Mouse (Mus musculus) neural tube, embryonic 11.5 days (tissue): ENCODE measurements around the gene Aplf. TPM values are rescaled to one million over a fixed set of nuclear protein-coding genes. Genes with fewer than 3 reads are reported as not detected.
A peak's percentile ranks its signal among the peaks of the same experiment; 100 is the strongest.

Source experiments
- ATAC-seq: fragments of 200-750 bp; cut with Nextera tagmentation; 2 replicates; pipeline ENCODE4 v1.8.0; 2017; ENCODE audit warnings: moderate number of reproducible peaks, mild to moderate bottlenecking, moderate TSS enrichment, moderate library complexity; ENCODE audit not compliant: insufficient read depth, low FRiP score, low TSS enrichment
- DNase-seq: peaks from one replicate; pipeline ENCODE4 v3.0.0-alpha.2; 2015; ENCODE audit warnings: low spot score
- H3K27ac ChIP-seq: fragments of 300-500 bp; sonication (generic); 2 replicates; pipeline ENCODE4 v1.5.1; 2014; ENCODE audit warnings: low read depth, mild to moderate bottlenecking, low read length
- H3K27me3 ChIP-seq: fragments of 300-500 bp; sonication (generic); 2 replicates; pipeline ENCODE4 v1.6.1; 2014; ENCODE audit warnings: mild to moderate bottlenecking, low read length, mixed read lengths; ENCODE audit not compliant: control insufficient read depth, insufficient read depth
- H3K36me3 ChIP-seq: fragments of 300-500 bp; sonication (generic); 2 replicates; pipeline ENCODE4 v1.6.1; 2014; ENCODE audit warnings: mild to moderate bottlenecking, low read length, moderate library complexity, mixed read lengths; ENCODE audit not compliant: control insufficient read depth, insufficient read depth
- H3K4me1 ChIP-seq: fragments of 300-500 bp; sonication (generic); 2 replicates; pipeline ENCODE4 v1.6.1; 2014; ENCODE audit warnings: low read length, mixed read lengths; ENCODE audit not compliant: control insufficient read depth, insufficient read depth
- H3K4me2 ChIP-seq: fragments of 300-500 bp; sonication (generic); 2 replicates; pipeline ENCODE4 v1.6.1; 2014; ENCODE audit warnings: low read depth, mild to moderate bottlenecking, moderate library complexity
- H3K4me3 ChIP-seq: fragments of 300-500 bp; sonication (generic); 2 replicates; pipeline ENCODE4 v1.5.1; 2014; ENCODE audit warnings: low read depth, low read length
- H3K9ac ChIP-seq: fragments of 300-500 bp; sonication (generic); 2 replicates; pipeline ENCODE4 v1.6.1; 2014; ENCODE audit warnings: mild to moderate bottlenecking, low read length
- H3K9me3 ChIP-seq: fragments of 300-500 bp; sonication (generic); 2 replicates; pipeline ENCODE4 v1.6.1; 2016; ENCODE audit warnings: low read length; ENCODE audit not compliant: control insufficient read depth
- WGBS: fragments of 180-500 bp; shearing (Covaris S2); extraction: QIAGEN DNeasy Blood & Tissue Kit; methylation state at CpG from one replicate; pipeline ENCODE4 v1.1.7; 2014; 5-methylcytosine and 5-hydroxymethylcytosine counted together
- polyA plus RNA-seq: library from polyadenylated mRNA; unstranded; fragments of >200 nt; fragmentation: Nextera tagmentation; extraction: Ambion mirVana; gene quantifications from 2 replicates; pipeline ENCODE4 v1.2.1, GENCODE M21; 2014

The Aplf gene
- 14.9 and 15.4 TPM in 2 replicates for polyA plus RNA-seq

- under 1% methylated on average over 33 of the region's 33 CpGs for WGBS
- peak within 1 kb of the TSS; percentile 90 for H3K4me2 ChIP-seq
Observed at GRCm38 (mm10) chr6:87671771-87672517, at the start of gene Aplf. Aplf (minus strand) TSS chr6:87672193.

GRCm38 (mm10) chr6:87714091-87714490 lies 42.1 kb upstream of the Aplf start:
- Histone ChIP-seq H3K4me2 (no peak overlapping the region), H3K36me3 (no peaks in the 10 kb centered on the region), H3K4me3 (no peak overlapping the region), H3K27me3 (no peaks in the 10 kb centered on the region), H3K27ac (no peak overlapping the region), H3K4me1 (no peaks in the 10 kb centered on the region), H3K9ac (no peak overlapping the region), H3K9me3 (no peaks in the 10 kb centered on the region)
- DNase-seq = no peak
- 87% methylated on average over 4 of the region's 4 CpGs for WGBS
- no peak for ATAC-seq

More at GRCm38 (mm10) chr6:87671771-87672517, at the start of gene Aplf:
- Histone ChIP-seq H3K4me1 (no peaks in the 10 kb centered on the region), H3K27me3 (no peaks in the 10 kb centered on the region), H3K36me3 (no peaks in the 10 kb centered on the region), H3K4me3 (peak within 1 kb of the TSS; percentile 84), H3K27ac (no peak within 1 kb of the TSS), H3K9ac (peak within 1 kb of the TSS; percentile 69), H3K9me3 (no peaks in the 10 kb centered on the region)
- DNase-seq (peak; percentile 91), ATAC-seq (peak; percentile 99)

- no peak for ATAC-seq
- Histone ChIP-seq H3K4me1 (no peaks in the 10 kb centered on the region), H3K27ac (no peak overlapping the region), H3K9ac (no peak overlapping the region), H3K36me3 (no peaks in the 10 kb centered on the region), H3K4me3 (no peak overlapping the region), H3K27me3 (no peaks in the 10 kb centered on the region), H3K9me3 (no peaks in the 10 kb centered on the region), H3K4me2 (no peak overlapping the region)
- 88% methylated on average over 4 of the region's 4 CpGs for WGBS
- no peak for DNase-seq
Observed at GRCm38 (mm10) chr6:87712311-87712710, 40.3 kb upstream of the Aplf start.

DNA sequence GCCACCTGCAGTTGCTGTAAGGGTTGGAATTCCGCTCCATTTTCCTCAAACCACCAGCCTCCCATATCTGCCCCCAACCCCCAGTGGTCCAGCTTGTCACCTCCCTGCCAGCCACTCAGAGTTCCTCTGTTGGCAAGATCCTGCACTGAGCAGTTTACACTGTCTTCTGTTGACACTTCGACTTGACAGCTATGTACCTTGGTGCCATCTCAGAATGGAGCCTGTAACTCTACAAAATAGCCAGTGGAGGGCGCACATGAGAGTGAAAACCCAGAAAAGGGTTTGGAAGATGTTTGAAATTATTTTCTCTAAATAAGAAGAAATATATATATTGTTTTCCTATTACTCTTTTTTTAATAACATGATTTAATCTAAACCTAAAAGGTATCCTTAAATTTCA lies 34.3 kb upstream of the Aplf start:
- no peaks in the 10 kb centered on the region for H3K4me1 ChIP-seq
- ATAC-seq = no peak
- H3K36me3 ChIP-seq = no peaks in the 10 kb centered on the region
- 38% methylated on average over 3 of the region's 3 CpGs for WGBS
- no peak overlapping the region for H3K4me3 ChIP-seq
- H3K9me3 ChIP-seq = no peaks in the 10 kb centered on the region
- no peak for DNase-seq
- H3K4me2 ChIP-seq = no peak overlapping the region
- no peak overlapping the region for H3K27ac ChIP-seq
- no peaks in the 10 kb centered on the region for H3K27me3 ChIP-seq
- no peak overlapping the region for H3K9ac ChIP-seq

DNA sequence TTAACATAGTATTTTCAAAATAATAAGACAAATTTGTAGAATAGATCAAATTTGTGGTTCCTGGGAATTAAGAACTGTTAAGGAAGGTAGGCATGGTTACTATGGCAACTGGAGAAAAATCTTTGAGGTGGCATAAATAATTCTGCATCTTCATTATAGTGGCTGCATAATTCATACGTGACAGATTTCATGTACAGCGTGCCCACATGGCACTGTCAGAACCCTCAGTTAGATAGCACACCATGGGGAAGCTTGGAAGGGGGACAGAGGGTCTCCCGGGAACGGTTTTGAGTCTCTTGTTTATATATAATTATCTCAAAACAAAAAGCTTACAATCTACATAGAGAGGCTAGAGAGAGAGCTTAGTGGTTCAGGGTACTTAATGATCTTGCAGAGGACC lies 24.6 kb upstream of the Aplf start:
- WGBS = 93% methylated on average over 4 of the region's 4 CpGs
- Histone ChIP-seq H3K27me3 (no peaks in the 10 kb centered on the region), H3K9me3 (no peaks in the 10 kb centered on the region), H3K36me3 (no peaks in the 10 kb centered on the region), H3K4me1 (no peaks in the 10 kb centered on the region), H3K27ac (no peak overlapping the region), H3K4me3 (no peak overlapping the region), H3K4me2 (no peak overlapping the region), H3K9ac (no peak overlapping the region)
- no peak for ATAC-seq
- no peak for DNase-seq

DNA sequence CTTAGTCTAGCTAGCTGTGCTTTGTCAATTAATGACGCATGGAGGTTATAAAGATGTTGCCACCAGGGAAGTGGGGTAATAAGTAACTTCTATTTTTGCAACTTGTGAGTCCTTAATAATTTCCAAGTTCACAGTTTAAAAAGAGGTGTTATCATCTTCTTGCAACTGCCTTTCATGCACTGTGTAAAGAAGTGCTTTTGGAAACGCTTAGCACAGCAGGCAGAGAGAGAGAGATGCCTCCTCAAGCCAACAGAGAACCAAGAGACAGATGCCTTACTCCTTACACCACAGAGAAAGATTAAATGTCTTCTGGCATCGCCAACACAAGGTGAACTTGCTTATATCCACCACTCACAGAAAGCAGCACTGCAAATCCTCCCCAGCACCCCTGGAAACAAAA lies 24.0 kb upstream of the Aplf start:
- Histone ChIP-seq H3K9ac (no peak overlapping the region), H3K36me3 (no peaks in the 10 kb centered on the region), H3K9me3 (no peaks in the 10 kb centered on the region), H3K27me3 (no peaks in the 10 kb centered on the region), H3K4me2 (no peak overlapping the region), H3K4me1 (no peaks in the 10 kb centered on the region), H3K4me3 (no peak overlapping the region), H3K27ac (no peak overlapping the region)
- no peak for ATAC-seq
- DNase-seq = no peak
- WGBS = 75% methylated on average over 3 of the region's 3 CpGs

DNA sequence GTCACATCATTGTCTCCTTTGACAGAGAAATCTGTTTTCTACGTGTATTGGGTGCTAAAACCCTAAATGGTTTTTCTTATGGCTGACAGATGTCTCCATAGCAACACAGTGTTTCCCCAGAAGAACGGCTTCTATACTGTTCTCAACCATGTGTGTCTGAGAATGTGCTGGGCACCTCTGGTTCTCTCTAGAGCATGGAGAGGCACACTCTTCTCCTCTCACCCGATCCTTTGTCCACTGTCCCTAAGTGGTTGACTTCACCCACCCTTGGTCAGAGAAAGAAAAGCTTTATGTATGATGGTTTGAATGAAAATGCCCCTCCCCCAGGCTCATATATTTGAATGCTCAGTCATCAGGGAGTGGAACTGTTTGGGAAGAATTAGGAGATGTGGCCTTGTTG lies 8.4 kb upstream of the Aplf start:
- ATAC-seq = no peak; the same call in 1 of the 2 replicates
- Histone ChIP-seq H3K27me3 (no peaks in the 10 kb centered on the region), H3K4me3 (no peak overlapping the region), H3K36me3 (no peaks in the 10 kb centered on the region), H3K4me1 (no peaks in the 10 kb centered on the region), H3K27ac (0 out of 2 replicates have a peak overlapping the region, but pooled peaks have one; percentile 0), H3K9ac (no peak overlapping the region; the same call in 1 of the 2 replicates), H3K9me3 (no peaks in the 10 kb centered on the region), H3K4me2 (no peak overlapping the region)
- 39% methylated on average over 3 of the region's 3 CpGs for WGBS
- DNase-seq = peak; percentile 35

- Histone ChIP-seq H3K9me3 (no peaks in the 10 kb centered on the region), H3K36me3 (no peaks in the 10 kb centered on the region), H3K4me2 (peak overlapping the region; percentile 41), H3K4me3 (0 out of 2 replicates have a peak overlapping the region, but pooled peaks have one; percentile 84), H3K27ac (no peak overlapping the region), H3K9ac (peak overlapping the region; percentile 46; the same call in 1 of the 2 replicates), H3K4me1 (no peaks in the 10 kb centered on the region), H3K27me3 (no peaks in the 10 kb centered on the region)
- no peak for DNase-seq
- ATAC-seq = no peak
- 50% methylated on average over 4 of the region's 4 CpGs for WGBS
Observed at GRCm38 (mm10) chr6:87672661-87673060, 668 bp upstream of the Aplf start.

- DNase-seq = no peak
Observed at GRCm38 (mm10) chr6:87671353-87671752, 640 bp downstream of the Aplf start.

More at GRCm38 (mm10) chr6:87671353-87671752, 640 bp downstream of the Aplf start:
- 14% methylated on average over 8 of the region's 8 CpGs for WGBS
- peak overlapping the region; percentile 90 for H3K4me2 ChIP-seq
- H3K36me3 ChIP-seq = no peaks in the 10 kb centered on the region
- no peaks in the 10 kb centered on the region for H3K9me3 ChIP-seq
- no peak for ATAC-seq
- peak overlapping the region; percentile 69 for H3K9ac ChIP-seq
- no peaks in the 10 kb centered on the region for H3K4me1 ChIP-seq
- H3K27ac ChIP-seq = no peak overlapping the region
- H3K4me3 ChIP-seq = peak overlapping the region; percentile 84
- no peaks in the 10 kb centered on the region for H3K27me3 ChIP-seq
